Mouse (Mus musculus) lung, postnatal 25 days (tissue): ENCODE data around the gene Dgat2.

ENCODE experiments used
- DNase-seq: peaks from one replicate; pipeline ENCODE4 v3.0.0; 2022; ENCODE audit warnings: low spot score

Gene Dgat2

GRCm38 (mm10) chr7:99193926-99194325, 11.4 kb upstream of the Dgat2 start:
- no peak for DNase-seq

DNA sequence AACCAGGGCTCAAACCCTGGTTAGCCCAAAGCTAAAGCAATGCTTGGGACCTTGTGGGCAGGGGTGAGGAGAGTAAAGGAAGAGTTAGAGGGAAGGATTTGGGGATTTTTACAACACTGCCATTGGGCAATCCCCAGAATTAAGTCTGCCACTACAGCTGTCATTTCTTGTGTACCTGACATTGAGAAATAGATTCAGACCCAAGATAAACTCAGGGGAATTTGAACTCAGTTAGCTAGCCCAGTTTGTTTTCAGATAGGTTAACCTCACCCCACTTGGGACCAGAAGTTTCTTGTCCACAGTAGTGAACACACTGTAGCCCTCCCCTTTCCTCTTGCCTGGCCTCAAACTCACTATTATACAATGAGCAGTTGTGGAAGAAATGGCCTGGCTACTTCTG, 8.9 kb upstream of the Dgat2 start:
- DNase-seq = no peak

DNA sequence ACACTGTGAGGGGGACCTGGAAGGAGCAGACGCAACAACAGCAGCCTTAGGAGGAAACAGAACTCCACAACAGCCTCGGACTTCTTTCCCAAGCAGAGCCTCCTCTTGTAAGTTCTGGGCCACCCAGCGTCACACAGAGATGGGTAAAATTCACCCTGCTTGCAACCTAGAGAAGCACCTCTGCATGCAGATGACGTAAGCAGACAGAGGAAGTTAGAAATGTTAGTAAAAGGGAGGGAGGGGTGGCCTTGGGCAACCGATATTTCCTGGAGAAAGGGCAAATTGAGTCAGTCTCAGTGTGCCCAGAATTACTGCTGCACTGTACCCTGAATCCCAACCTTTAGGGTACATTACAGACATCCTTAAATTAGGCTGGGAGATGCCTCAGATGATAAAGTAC, 7.4 kb upstream of the Dgat2 start:
- DNase-seq = no peak

- no peak for DNase-seq
Measured at GRCm38 (mm10) chr7:99188630-99189029, 6.1 kb upstream of the Dgat2 start.

DNA sequence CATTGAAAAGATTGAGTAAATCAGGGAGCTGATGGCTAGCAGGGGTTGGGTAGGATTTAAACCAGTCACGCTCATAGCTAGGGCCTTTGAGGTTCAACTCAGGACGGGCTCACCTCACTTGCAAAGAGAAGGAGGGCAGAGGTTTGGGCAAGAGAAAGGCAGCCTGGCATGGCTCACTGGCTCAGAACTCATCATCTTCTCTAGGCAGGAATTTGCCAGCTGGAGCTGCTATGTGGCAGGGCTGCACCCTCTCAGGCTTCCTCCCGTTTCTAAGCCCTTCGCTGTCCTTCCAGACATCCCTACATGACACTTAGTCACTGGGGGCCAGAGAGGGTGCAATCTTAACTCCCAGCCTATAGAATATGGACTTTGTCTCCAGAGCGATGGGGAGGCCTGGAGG, 4.9 kb upstream of the Dgat2 start:
- DNase-seq = no peak

- DNase-seq = no peak
Measured at GRCm38 (mm10) chr7:99185405-99185804, 2.9 kb upstream of the Dgat2 start.

GRCm38 (mm10) chr7:99183751-99184150, 1.2 kb upstream of the Dgat2 start:
- peak; percentile 50 for DNase-seq

DNA sequence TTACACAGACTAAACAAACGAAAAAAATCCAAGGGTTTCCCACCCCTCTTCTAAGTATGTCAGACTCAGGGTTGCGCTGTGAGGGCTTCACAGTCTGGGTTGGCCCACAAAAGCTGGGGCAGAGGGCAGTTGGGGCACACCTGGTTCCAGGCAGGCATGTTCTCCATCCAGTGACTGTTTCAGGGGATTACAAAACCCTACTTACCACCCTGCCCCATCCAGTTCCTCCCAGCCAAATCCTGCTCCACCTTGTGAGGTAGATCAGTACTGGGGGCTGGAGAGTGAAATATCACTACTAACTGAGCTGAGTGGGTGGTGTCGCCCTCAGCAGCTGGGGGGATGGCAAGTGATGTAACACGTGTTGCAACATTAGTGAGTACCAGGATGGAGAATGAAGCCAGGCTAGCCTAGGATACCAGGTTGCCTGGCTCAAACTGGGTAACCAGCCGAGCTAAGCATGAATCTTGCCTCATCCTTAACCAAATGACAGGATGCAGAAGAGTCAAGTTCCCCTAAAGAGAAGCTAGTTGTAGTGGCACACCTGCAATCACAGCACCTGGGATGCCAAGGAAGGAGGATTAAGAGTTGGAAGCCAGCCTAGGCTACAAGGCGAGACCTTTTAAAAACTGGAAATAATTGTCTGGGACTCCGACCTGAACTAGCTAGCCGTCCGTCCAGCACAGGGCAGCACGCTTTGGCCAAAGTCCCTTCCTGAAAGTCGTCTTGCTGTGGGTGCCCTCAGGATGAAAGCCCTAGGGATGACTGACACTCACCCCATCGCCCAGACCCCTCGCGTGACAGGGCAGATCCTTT, 694 bp downstream of the Dgat2 start:
- no peak for DNase-seq

GRCm38 (mm10) chr7:99180162-99180561, 2.4 kb downstream of the Dgat2 start:
- no peak for DNase-seq

DNA sequence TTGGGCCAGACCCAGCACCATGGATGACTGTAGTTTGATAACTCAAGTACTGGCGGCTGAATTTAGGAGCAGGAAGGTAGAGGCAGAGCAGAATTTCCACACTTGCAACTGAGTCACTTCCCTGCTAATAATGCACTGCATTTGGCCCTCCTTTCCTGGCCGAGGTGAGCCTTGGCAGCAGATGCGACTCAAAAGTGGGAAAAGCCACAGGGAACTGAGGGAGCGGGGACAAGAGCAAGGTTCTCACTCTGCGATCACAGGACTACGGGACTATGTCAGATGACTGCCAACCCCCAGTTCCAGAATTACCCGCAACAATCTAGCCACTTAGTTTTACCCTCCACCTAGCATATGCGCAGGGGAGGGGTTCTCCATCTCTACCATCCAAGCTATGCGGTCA, 3.2 kb downstream of the Dgat2 start:
- DNase-seq = no peak

DNA sequence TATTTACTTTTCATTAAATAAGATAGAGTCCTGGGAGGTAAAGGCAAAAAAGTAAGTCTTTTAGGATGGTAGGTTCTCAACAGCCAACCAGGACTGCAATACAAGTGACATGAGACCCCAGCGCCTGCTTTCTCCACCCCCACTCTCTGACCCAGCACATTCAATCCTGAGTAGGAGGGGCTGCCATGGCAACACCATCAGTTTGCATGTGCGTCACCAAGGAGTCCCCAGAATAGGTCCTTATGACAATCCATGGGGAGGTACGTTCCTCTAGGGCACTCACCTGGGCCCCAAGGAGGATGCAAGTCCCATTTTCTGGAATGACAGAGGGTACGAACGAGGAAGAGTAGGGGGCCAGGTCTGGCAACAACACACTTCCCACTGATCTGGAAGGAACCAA, 5.1 kb downstream of the Dgat2 start:
- no peak for DNase-seq

DNA sequence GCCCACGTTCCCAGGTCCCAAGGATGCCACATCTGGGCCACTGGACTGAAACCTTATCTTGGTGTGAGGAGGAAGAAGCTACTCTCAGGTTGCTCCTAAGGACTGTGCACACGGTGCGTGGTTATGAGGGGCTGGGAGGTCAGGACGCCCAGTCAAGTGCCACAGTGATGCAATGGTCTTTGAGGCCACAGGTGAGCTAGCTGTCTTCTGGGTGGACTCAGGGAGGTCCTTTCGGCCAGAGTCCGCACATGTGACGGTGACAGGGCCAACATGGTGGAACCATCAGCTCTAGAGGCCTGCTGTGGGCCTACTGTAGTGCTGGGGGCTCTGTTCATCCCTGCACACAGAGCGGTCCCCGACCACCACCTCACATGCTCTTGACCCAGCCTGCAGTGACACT, 6.9 kb downstream of the Dgat2 start:
- DNase-seq = no peak

DNA sequence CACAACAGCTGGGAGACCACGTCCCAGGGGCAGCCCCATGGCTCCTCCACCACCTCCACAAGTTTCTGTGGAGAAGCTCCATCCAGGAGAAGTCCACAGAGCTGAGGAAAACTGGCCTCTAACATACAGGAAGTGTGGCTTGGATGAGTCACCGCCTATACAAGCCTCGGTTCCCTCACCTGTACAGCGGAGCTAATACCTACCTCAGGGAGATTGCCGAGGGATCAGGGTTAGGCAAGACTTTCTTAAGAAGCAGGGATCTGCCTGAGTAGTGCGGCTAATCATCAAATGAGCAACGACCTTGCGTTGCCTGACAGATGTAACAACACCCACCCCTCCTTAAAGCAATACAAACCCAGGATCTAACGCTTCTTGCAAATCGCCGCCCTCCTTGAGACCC, 7.4 kb downstream of the Dgat2 start:
- DNase-seq = no peak

DNA sequence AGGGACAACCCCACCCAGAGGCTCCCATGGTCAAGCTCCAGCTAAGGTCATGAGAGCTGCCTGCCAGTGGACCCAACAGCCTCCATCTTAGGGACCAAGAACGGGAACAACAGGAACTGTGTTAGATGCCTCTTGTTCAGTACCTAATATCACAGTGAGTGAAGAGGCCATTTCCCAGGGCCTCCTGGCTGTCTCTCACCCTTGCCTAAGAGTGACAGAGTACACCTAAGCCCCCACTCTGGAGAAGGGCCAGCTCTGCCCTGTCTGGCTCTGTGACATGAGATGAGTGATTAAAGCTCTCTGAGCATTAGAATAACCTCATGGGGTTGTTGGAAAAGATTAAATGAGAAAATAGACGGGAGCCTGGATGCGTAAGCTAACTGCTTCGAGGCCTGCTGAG, 8.5 kb downstream of the Dgat2 start:
- DNase-seq = no peak

GRCm38 (mm10) chr7:99172898-99173297, 9.6 kb downstream of the Dgat2 start:
- peak; percentile 65 for DNase-seq

DNA sequence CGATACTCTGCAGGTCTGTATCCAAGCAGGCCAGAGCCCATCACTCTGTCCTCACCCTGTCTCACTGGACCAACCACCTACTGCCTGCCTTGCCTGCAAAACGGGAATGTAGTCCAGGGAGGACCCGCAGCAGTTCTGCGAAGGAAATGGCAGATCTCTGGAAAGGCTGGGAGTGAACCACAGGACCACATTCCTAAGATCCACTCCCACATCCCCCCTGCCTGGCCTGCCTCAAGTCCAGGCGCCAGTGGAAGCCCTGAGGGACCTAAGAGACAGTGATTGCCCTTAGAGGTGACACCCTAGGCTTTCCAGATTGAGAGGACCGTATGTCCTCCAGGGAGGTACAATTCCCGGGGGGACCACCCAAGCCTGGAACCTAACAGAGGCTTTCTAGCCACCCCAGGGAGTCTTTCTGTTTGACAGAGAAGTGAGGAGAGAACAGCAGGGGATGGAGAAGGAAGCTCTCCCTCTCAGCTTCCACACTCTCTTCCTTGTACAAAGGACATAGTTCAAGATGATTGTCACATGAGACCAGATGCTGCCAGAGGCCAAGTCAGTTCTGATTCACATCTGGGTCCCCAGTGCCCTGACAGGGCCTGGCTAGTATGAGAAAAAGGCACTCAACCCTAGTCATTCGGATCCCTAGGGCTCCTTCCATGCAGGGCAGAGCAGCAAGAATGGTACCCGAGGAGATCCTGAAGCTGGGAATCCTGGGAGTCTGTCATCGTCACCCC, 10.6 kb downstream of the Dgat2 start:
- no peak for DNase-seq

GRCm38 (mm10) chr7:99170519-99170918, 12.0 kb downstream of the Dgat2 start:
- no peak for DNase-seq

DNA sequence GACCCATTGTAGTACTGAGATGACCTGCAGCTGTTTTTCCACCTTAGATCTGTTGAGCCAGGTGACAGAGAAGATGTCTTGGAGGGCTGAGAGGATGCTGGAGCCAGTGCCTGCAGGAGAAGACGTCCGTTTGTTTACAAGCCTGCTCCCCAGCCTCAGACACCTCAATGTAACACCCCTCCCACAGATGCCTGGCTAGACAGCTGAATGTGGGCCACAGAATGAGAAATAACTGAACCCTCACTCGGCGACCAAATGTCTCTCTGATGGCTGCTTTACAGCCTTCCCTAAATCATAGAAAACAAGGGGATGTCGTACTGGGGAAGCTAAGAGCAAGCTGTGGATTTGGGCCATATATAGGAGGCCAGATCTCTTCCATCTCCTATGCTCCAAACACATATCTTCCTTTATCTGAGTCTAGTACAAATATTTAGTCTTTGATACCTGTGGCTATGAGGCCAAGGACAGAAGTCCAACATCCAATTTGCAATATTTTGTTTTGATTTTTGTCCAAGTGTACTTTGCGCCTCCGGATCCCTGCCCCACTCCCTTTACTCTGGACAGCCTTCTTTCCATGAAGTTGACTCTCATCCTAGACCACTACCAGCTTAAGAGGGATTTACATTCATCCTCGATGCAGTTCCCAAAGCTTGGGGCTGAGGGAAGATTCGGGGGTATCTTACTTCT, 12.7 kb downstream of the Dgat2 start:
- no peak for DNase-seq

DNA sequence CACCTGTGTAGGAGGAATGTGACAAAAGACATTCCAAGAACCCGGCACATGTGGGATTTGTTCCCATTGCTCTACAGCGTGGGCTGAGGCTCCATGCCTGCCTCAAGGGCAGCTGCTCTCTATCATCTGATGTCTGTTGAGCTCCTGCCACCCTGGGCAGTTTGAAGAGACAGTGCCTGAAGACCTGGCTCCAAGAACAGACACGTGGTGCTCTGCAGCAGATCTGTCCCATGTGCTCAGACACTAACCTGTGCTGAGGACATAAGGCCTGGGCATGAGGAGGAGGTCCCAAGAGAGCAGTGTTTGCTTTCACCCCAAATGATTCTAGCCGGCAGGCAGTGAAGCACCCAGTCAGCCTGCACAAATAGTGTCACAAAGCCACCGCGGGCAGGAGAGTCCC, 13.8 kb downstream of the Dgat2 start:
- no peak for DNase-seq

GRCm38 (mm10) chr7:99167939-99168338, 14.6 kb downstream of the Dgat2 start:
- no peak for DNase-seq

GRCm38 (mm10) chr7:99166159-99166558, 16.4 kb downstream of the Dgat2 start:
- DNase-seq = no peak

- no peak for DNase-seq
Measured at GRCm38 (mm10) chr7:99164873-99165410, 17.6 kb downstream of the Dgat2 start.

- DNase-seq = no peak
Measured at GRCm38 (mm10) chr7:99162462-99162861, 20.1 kb downstream of the Dgat2 start.
